Mouse (Mus musculus) lung, postnatal 0 days (tissue): ENCODE results near the gene Rab33b.

ENCODE experiments used
- CTCF ChIP-seq: IDR thresholded peaks from 2 replicates; pipeline ENCODE4 v1.5.1; 2016; ENCODE audit warnings: antibody characterized with exemption, mild to moderate bottlenecking
- EP300 ChIP-seq: IDR thresholded peaks from 2 replicates; pipeline ENCODE4 v1.6.1; 2016; ENCODE audit warnings: antibody characterized with exemption, mild to moderate bottlenecking, control low read depth

GRCm38 (mm10) chr3:51510903-51511302 is 27.2 kb downstream of the Rab33b start:
- TF ChIP-seq CTCF (peak; percentile 94), EP300 (no peak)
